Mouse (Mus musculus) brain, adult 2 months (tissue): Measurements from ENCODE around the gene Oas1d.
"Not testable (repeated sequence)": the region's sequence is repeated elsewhere in the genome, so short reads cannot be mapped to it uniquely, and the experiment has no call there.

ENCODE experiments used
- DNase-seq: peaks from one replicate; pipeline ENCODE4 v3.0.0; 2011; ENCODE audit warnings: low read depth, low spot score

The Oas1d gene

GRCm38 (mm10) chr5:120900666-120901065 lies 13.7 kb upstream of the Oas1d start:
- no peak for DNase-seq

- no peak for DNase-seq
These were observed 12.3 kb upstream of the Oas1d start for GRCm38 (mm10) chr5:120902056-120902455.

GRCm38 (mm10) chr5:120906791-120907733 lies 7.3 kb upstream of the Oas1d start, which contains the start of gene Oas1a:
Gene Oas1a (minus strand): TSS chr5:120907521.
- DNase-seq, result not testable (repeated sequence)

GRCm38 (mm10) chr5:120908196-120908920 lies 6.0 kb upstream of the Oas1d start:
- no peak for DNase-seq

- not testable (repeated sequence) for DNase-seq
These were observed 5.0 kb downstream of the Oas1d start for GRCm38 (mm10) chr5:120919156-120919935.

GRCm38 (mm10) chr5:120920296-120920695 lies 6.0 kb downstream of the Oas1d start:
- DNase-seq, result no peak

- DNase-seq, result no peak
These were observed 9.6 kb downstream of the Oas1d start for GRCm38 (mm10) chr5:120923969-120924368.

GRCm38 (mm10) chr5:120924520-120924919 lies 10.2 kb downstream of the Oas1d start:
- DNase-seq, result not testable (repeated sequence)

- not testable (repeated sequence) for DNase-seq
These were observed 12.0 kb downstream of the Oas1d start for GRCm38 (mm10) chr5:120926311-120926710.

- no peak for DNase-seq
These were observed 12.7 kb downstream of the Oas1d start for GRCm38 (mm10) chr5:120927036-120927435.

GRCm38 (mm10) chr5:120933966-120934365 lies 19.6 kb downstream of the Oas1d start:
- no peak for DNase-seq

GRCm38 (mm10) chr5:120937841-120938240 lies 23.5 kb downstream of the Oas1d start:
- DNase-seq, result no peak

GRCm38 (mm10) chr5:120938586-120938985 lies 24.2 kb downstream of the Oas1d start:
- DNase-seq, result peak; percentile 24

GRCm38 (mm10) chr5:120942076-120942475 lies 27.7 kb downstream of the Oas1d start:
- DNase-seq, result peak; percentile 90

GRCm38 (mm10) chr5:120952242-120952770 lies 38.0 kb downstream of the Oas1d start:
- peak; percentile 53 for DNase-seq

GRCm38 (mm10) chr5:120953974-120954373 lies 39.6 kb downstream of the Oas1d start:
- DNase-seq, result peak; percentile 72

- DNase-seq, result no peak
These were observed 46.7 kb downstream of the Oas1d start for GRCm38 (mm10) chr5:120961004-120961403.

GRCm38 (mm10) chr5:120966156-120966555 lies 51.8 kb downstream of the Oas1d start:
- DNase-seq, result no peak

- DNase-seq, result no peak
These were observed 52.6 kb downstream of the Oas1d start for GRCm38 (mm10) chr5:120966894-120967293.

- peak; percentile 53 for DNase-seq
These were observed 53.2 kb downstream of the Oas1d start for GRCm38 (mm10) chr5:120967355-120968133.

GRCm38 (mm10) chr5:120968134-120968532 lies 53.8 kb downstream of the Oas1d start:
- DNase-seq, result peak; percentile 35
